Mouse (Mus musculus) thymus, adult 18-20 months (tissue): ENCODE results near the gene Plin3.
A peak's percentile ranks its signal among the peaks of the same experiment; 100 is the strongest.

Experiments used
- DNase-seq, 2 experiments: peaks; one replicate each; pipeline ENCODE4 v3.0.0; 2022; ENCODE audit warnings: mixed read lengths in 2 of 2

The Plin3 gene

GRCm38 (mm10) chr17:56292531-56293222 is at the start of gene Plin3:
Plin3 (minus strand) TSS chr17:56292873.
- peak in 1 of 2 experiments; percentile 57 for DNase-seq

GRCm38 (mm10) chr17:56340717-56341116 is 48.0 kb upstream of the Plin3 start:
- no peak for DNase-seq

- DNase-seq, result peak; percentile 30
These were observed 46.2 kb upstream of the Plin3 start for GRCm38 (mm10) chr17:56338909-56339308.

- DNase-seq, result no peak
These were observed 45.1 kb upstream of the Plin3 start for GRCm38 (mm10) chr17:56337791-56338190.

- no peak for DNase-seq
These were observed 44.5 kb upstream of the Plin3 start for GRCm38 (mm10) chr17:56337190-56337589.

GRCm38 (mm10) chr17:56332987-56333386 is 40.3 kb upstream of the Plin3 start:
- no peak for DNase-seq

- no peak for DNase-seq
These were observed 38.6 kb upstream of the Plin3 start for GRCm38 (mm10) chr17:56331256-56331655.

- DNase-seq, result no peak
These were observed 37.7 kb upstream of the Plin3 start for GRCm38 (mm10) chr17:56330345-56330744.

GRCm38 (mm10) chr17:56329267-56329666 is 36.6 kb upstream of the Plin3 start:
- DNase-seq, result no peak

- no peak for DNase-seq
These were observed 33.8 kb upstream of the Plin3 start for GRCm38 (mm10) chr17:56326153-56327147.

- peak; percentile 99 for DNase-seq
These were observed 32.9 kb upstream of the Plin3 start, which contains the start of gene Kdm4b for GRCm38 (mm10) chr17:56325450-56326152. Kdm4b (plus strand) TSS chr17:56326062.

GRCm38 (mm10) chr17:56324419-56324818 is 31.7 kb upstream of the Plin3 start:
- DNase-seq, result no peak

GRCm38 (mm10) chr17:56309191-56309945 is 16.7 kb upstream of the Plin3 start:
- DNase-seq, result no peak

GRCm38 (mm10) chr17:56308088-56308487 is 15.4 kb upstream of the Plin3 start:
- no peak for DNase-seq

- peak in 1 of 2 experiments; percentile 31 for DNase-seq
These were observed 13.2 kb upstream of the Plin3 start for GRCm38 (mm10) chr17:56305826-56306225.

GRCm38 (mm10) chr17:56305156-56305555 is 12.5 kb upstream of the Plin3 start:
- no peak for DNase-seq

GRCm38 (mm10) chr17:56304718-56305117 is 12.0 kb upstream of the Plin3 start:
- no peak for DNase-seq

GRCm38 (mm10) chr17:56303847-56304586 is 11.3 kb upstream of the Plin3 start:
- DNase-seq, result peak; percentile 93 to 95

- peak; percentile 66 to 79 for DNase-seq
These were observed 10.6 kb upstream of the Plin3 start, which contains the start of gene Uhrf1 for GRCm38 (mm10) chr17:56303160-56303846. Uhrf1 (plus strand) TSS chr17:56303321.

GRCm38 (mm10) chr17:56302363-56302996 is 9.8 kb upstream of the Plin3 start:
- no peak for DNase-seq
